Mouse (Mus musculus): ENCODE results near the gene Syngr2. TPM values are rescaled to one million over a fixed set of nuclear protein-coding genes. Genes with fewer than 3 reads are reported as not detected.
A peak's percentile ranks its signal among the peaks of the same experiment; 100 is the strongest.
"Not testable (repeated sequence)": the region's sequence is repeated elsewhere in the genome, so short reads cannot be mapped to it uniquely, and the experiment has no call there.

Syngr2 gene
- polyA plus RNA-seq, 1 experiment from 2014 or later, result 15.9 TPM

GRCm38 (mm10) chr11:117828888-117829604, 19.6 kb downstream of the Syngr2 start:
- H3K36me3 ChIP-seq (ENCODE audit: poor library complexity, severe bottlenecking), result no peaks in the 10 kb centered on the region
- H3K27me3 ChIP-seq, result no peaks in the 10 kb centered on the region
- H3K9me3 ChIP-seq (replicated peaks), result no peaks in the 10 kb centered on the region
- H3K4me3 ChIP-seq, result no peak overlapping the region
- peaks cover 62% of the 10 kb centered on the region for H3K4me1 ChIP-seq
- H3K4me2 ChIP-seq, result no peak overlapping the region
- H3K27ac ChIP-seq, result peak overlapping the region; percentile 41
- H3K9ac ChIP-seq, result 0 out of 2 replicates have a peak overlapping the region, but pooled peaks have one; percentile 3
- no peak for ATAC-seq
- WGBS, result 57% methylated on average over 9 of the region's 9 CpGs

- no peaks in the 10 kb centered on the region for H3K36me3 ChIP-seq (ENCODE audit: poor library complexity, severe bottlenecking)
- H3K4me3 ChIP-seq, result no peak overlapping the region
- H3K4me2 ChIP-seq, result no peak overlapping the region
- whole genome bisulfite sequencing, result 88% methylated on average over 2 of the region's 2 CpGs
- ATAC-seq, result no peak
- H3K9me3 ChIP-seq (replicated peaks), result no peaks in the 10 kb centered on the region
- H3K9ac ChIP-seq, result no peak overlapping the region
- H3K27ac ChIP-seq, result no peak overlapping the region
- no peaks in the 10 kb centered on the region for H3K27me3 ChIP-seq
- peaks cover 56% of the 10 kb centered on the region for H3K4me1 ChIP-seq
These were observed 20.3 kb downstream of the Syngr2 start for GRCm38 (mm10) chr11:117829671-117830215.

- Histone ChIP-seq H3K36me3 (ENCODE audit: poor library complexity, severe bottlenecking) (no peaks in the 10 kb centered on the region), H3K9ac (no peak overlapping the region), H3K27me3 (no peaks in the 10 kb centered on the region), H3K4me1 (peaks cover 50% of the 10 kb centered on the region), H3K4me2 (no peak overlapping the region), H3K4me3 (no peak overlapping the region), H3K27ac (no peak overlapping the region), H3K9me3 (replicated peaks) (no peaks in the 10 kb centered on the region)
- ATAC-seq, result no peak
- WGBS, result 65% methylated on average over 9 of the region's 9 CpGs
These were observed 20.9 kb downstream of the Syngr2 start for GRCm38 (mm10) chr11:117830401-117830800.

- Histone ChIP-seq H3K4me2 (peak overlapping the region; percentile 60), H3K4me3 (peak overlapping the region; percentile 34), H3K9me3 (replicated peaks) (no peaks in the 10 kb centered on the region), H3K27me3 (no peaks in the 10 kb centered on the region), H3K27ac (peak overlapping the region; percentile 2; the same call in 1 of the 2 replicates), H3K36me3 (ENCODE audit: poor library complexity, severe bottlenecking) (no peaks in the 10 kb centered on the region), H3K4me1 (peaks cover 37% of the 10 kb centered on the region), H3K9ac (peak overlapping the region; percentile 22; the same call in 1 of the 2 replicates)
- 18% methylated on average over 28 of the region's 28 CpGs for WGBS
- peak; percentile 77 for ATAC-seq
These were observed 22.9 kb downstream of the Syngr2 start for GRCm38 (mm10) chr11:117832086-117832969.

- not testable (repeated sequence) for H3K4me2 ChIP-seq; H3K36me3 ChIP-seq (ENCODE audit: poor library complexity, severe bottlenecking); ATAC-seq; H3K27ac ChIP-seq; H3K9me3 ChIP-seq (replicated peaks); H3K4me3 ChIP-seq; H3K27me3 ChIP-seq; H3K9ac ChIP-seq
- H3K4me1 ChIP-seq, result peaks cover 25% of the 10 kb centered on the region
- WGBS, result 79% methylated on average over 6 of the region's 6 CpGs
These were observed 24.0 kb downstream of the Syngr2 start for GRCm38 (mm10) chr11:117833509-117833908.

- Histone ChIP-seq H3K9me3 (replicated peaks) (no peaks in the 10 kb centered on the region), H3K36me3 (ENCODE audit: poor library complexity, severe bottlenecking) (no peaks in the 10 kb centered on the region), H3K27me3 (no peaks in the 10 kb centered on the region), H3K4me1 (peaks cover 19% of the 10 kb centered on the region), H3K4me2 (no peak overlapping the region), H3K9ac (no peak overlapping the region), H3K27ac (no peak overlapping the region), H3K4me3 (no peak overlapping the region)
- WGBS, result 94% methylated on average over 8 of the region's 8 CpGs
- no peak for ATAC-seq
These were observed 24.6 kb downstream of the Syngr2 start for GRCm38 (mm10) chr11:117834086-117834485.

GRCm38 (mm10) chr11:117836306-117836705, 26.8 kb downstream of the Syngr2 start:
- Histone ChIP-seq H3K27me3 (no peaks in the 10 kb centered on the region), H3K27ac (no peak overlapping the region), H3K4me1 (peaks cover 16% of the 10 kb centered on the region), H3K9me3 (replicated peaks) (no peaks in the 10 kb centered on the region), H3K4me2 (peak overlapping the region; percentile 48), H3K4me3 (peak overlapping the region; percentile 16; the same call in 1 of the 2 replicates), H3K36me3 (ENCODE audit: poor library complexity, severe bottlenecking) (no peaks in the 10 kb centered on the region), H3K9ac (no peak overlapping the region)
- WGBS, result 30% methylated on average over 13 of the region's 13 CpGs
- ATAC-seq, result peak; percentile 44; the same call in 1 of the 2 replicates

- H3K9me3 ChIP-seq (replicated peaks), result no peaks in the 10 kb centered on the region
- no peak overlapping the region for H3K4me3 ChIP-seq
- WGBS, result 80% methylated on average over 2 of the region's 2 CpGs
- H3K36me3 ChIP-seq (ENCODE audit: poor library complexity, severe bottlenecking), result no peaks in the 10 kb centered on the region
- H3K27ac ChIP-seq, result no peak overlapping the region
- H3K4me1 ChIP-seq, result 0 out of 2 replicates have a peak, but pooled peaks cover 5% of the 10 kb centered on the region
- no peak overlapping the region for H3K9ac ChIP-seq
- no peak for ATAC-seq
- H3K4me2 ChIP-seq, result no peak overlapping the region
- H3K27me3 ChIP-seq, result no peaks in the 10 kb centered on the region
These were observed 29.1 kb downstream of the Syngr2 start for GRCm38 (mm10) chr11:117838572-117838971.

- no peak overlapping the region for H3K4me2 ChIP-seq
- H3K27me3 ChIP-seq, result no peaks in the 10 kb centered on the region
- WGBS, result 75% methylated on average over 1 of the region's 1 CpGs
- H3K4me1 ChIP-seq, result 0 out of 2 replicates have a peak, but pooled peaks cover 5% of the 10 kb centered on the region
- H3K9me3 ChIP-seq (replicated peaks), result no peaks in the 10 kb centered on the region
- H3K36me3 ChIP-seq (ENCODE audit: poor library complexity, severe bottlenecking), result no peaks in the 10 kb centered on the region
- 0 out of 2 replicates have a peak overlapping the region, but pooled peaks have one; percentile 17 for H3K27ac ChIP-seq
- ATAC-seq, result no peak
- no peak overlapping the region for H3K9ac ChIP-seq
- H3K4me3 ChIP-seq, result no peak overlapping the region
These were observed 29.6 kb downstream of the Syngr2 start for GRCm38 (mm10) chr11:117839021-117839420.

- no peak overlapping the region for H3K4me3 ChIP-seq
- WGBS, result 59% methylated on average over 1 of the region's 1 CpGs
- no peaks in the 10 kb centered on the region for H3K9me3 ChIP-seq (replicated peaks)
- no peak for ATAC-seq
- no peak overlapping the region for H3K4me2 ChIP-seq
- no peak overlapping the region for H3K9ac ChIP-seq
- no peaks in the 10 kb centered on the region for H3K36me3 ChIP-seq (ENCODE audit: poor library complexity, severe bottlenecking)
- no peaks in the 10 kb centered on the region for H3K27me3 ChIP-seq
- H3K27ac ChIP-seq, result no peak overlapping the region
- H3K4me1 ChIP-seq, result 0 out of 2 replicates have a peak, but pooled peaks cover 5% of the 10 kb centered on the region
These were observed 31.4 kb downstream of the Syngr2 start for GRCm38 (mm10) chr11:117840910-117841309.

- no peak overlapping the region for H3K4me2 ChIP-seq
- H3K27ac ChIP-seq, result no peak overlapping the region
- no peaks in the 10 kb centered on the region for H3K36me3 ChIP-seq (ENCODE audit: poor library complexity, severe bottlenecking)
- no peak for ATAC-seq
- H3K27me3 ChIP-seq, result no peaks in the 10 kb centered on the region
- peaks cover 8% of the 10 kb centered on the region for H3K4me1 ChIP-seq
- no peak overlapping the region for H3K9ac ChIP-seq
- H3K4me3 ChIP-seq, result no peak overlapping the region
- H3K9me3 ChIP-seq (replicated peaks), result no peaks in the 10 kb centered on the region
- whole genome bisulfite sequencing, result 86% methylated on average over 2 of the region's 2 CpGs
These were observed 34.0 kb downstream of the Syngr2 start for GRCm38 (mm10) chr11:117843434-117843833.

- WGBS, result 72% methylated on average over 2 of the region's 2 CpGs
- Histone ChIP-seq H3K9ac (no peak overlapping the region; the same call in 1 of the 2 replicates), H3K4me1 (peaks cover 19% of the 10 kb centered on the region), H3K4me2 (no peak overlapping the region), H3K27me3 (no peaks in the 10 kb centered on the region), H3K36me3 (ENCODE audit: poor library complexity, severe bottlenecking) (no peaks in the 10 kb centered on the region), H3K27ac (no peak overlapping the region), H3K9me3 (replicated peaks) (no peaks in the 10 kb centered on the region), H3K4me3 (no peak overlapping the region)
- ATAC-seq, result no peak
These were observed 35.5 kb downstream of the Syngr2 start for GRCm38 (mm10) chr11:117844997-117845396.
